Comparison of ENCODE assay signal across 9 mouse cellular contexts in the genomic region with DNA sequence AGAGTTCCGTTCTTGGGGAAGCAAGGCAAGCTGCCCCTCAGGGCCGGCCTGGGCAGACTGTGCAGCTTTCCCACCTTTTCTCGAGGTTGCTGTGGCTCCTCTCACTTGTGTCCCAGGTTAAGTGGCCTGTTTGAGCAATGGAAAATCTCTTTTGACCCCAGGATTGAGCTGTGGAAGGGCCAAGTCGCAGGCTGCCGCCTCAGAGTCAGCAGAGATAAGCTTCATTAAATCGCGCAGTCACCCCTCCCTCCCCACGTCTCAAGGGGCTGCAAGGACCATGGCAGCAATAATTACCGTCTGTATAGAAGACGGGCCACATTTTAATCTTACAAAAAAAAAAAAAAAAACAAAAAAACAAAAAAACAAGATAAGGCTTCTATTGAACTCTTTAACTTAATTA. TPM values are rescaled to one million over a fixed set of nuclear protein-coding genes. Genes with fewer than 3 reads are reported as not detected.
"Had no signal": no experiment of that assay in that cellular context is flagged by ENCODE, and none has a peak within 500 bp of the region (broad histone marks: within the 10 kb centered on the region; RNA-seq: fewer than 3 reads in every experiment).

No protein-coding gene starts in this region.

- H3K9ac ChIP-seq: limb, embryonic 12.5 days; liver, embryonic 14.5 days had no signal

- H3K4me1 ChIP-seq: limb, embryonic 12.5 days had no signal

- H3K36me3 ChIP-seq: kidney, embryonic 15.5 days; limb, embryonic 12.5 days had no signal

- H3K9me3 ChIP-seq: kidney, embryonic 15.5 days; limb, embryonic 12.5 days had no signal

- DNase-seq: kidney, adult 18-20 months; kidney, postnatal 14 days; lung, adult 18-20 months had no signal

- H3K27ac ChIP-seq: kidney, embryonic 15.5 days; left cerebral cortex, adult 2 months; limb, embryonic 12.5 days; liver, embryonic 14.5 days; stomach, postnatal 0 days had no signal

RNA-seq across cellular contexts. Expression of a gene that starts 18.0 kb away (rescaled TPM):
- total RNA-seq: left cerebral cortex, postnatal 25 days had no signal
